Mouse (Mus musculus) kidney, embryonic 16.5 days (tissue): Measurements from ENCODE around the gene Limk1. TPM values are rescaled to one million over a fixed set of nuclear protein-coding genes. Genes with fewer than 3 reads are reported as not detected.

ENCODE experiments used
- ATAC-seq: fragments of 200-750 bp; cut with Nextera tagmentation; 2 replicates; pipeline ENCODE4 v1.8.0; 2017; ENCODE audit warnings: moderate TSS enrichment; ENCODE audit not compliant: low FRiP score, low TSS enrichment
- H3K27ac ChIP-seq: fragments of 300-500 bp; sonication (generic); 2 replicates; pipeline ENCODE4 v1.5.1; 2014; ENCODE audit warnings: low read length
- H3K27me3 ChIP-seq: fragments of 300-500 bp; sonication (generic); 2 replicates; pipeline ENCODE4 v1.6.1; 2014; ENCODE audit warnings: low read length, control low read depth, mixed read lengths; ENCODE audit not compliant: insufficient read depth
- H3K36me3 ChIP-seq: fragments of 300-500 bp; sonication (generic); 2 replicates; pipeline ENCODE4 v1.6.1; 2014; ENCODE audit warnings: low read length, control low read depth, mixed read lengths; ENCODE audit not compliant: insufficient read depth
- H3K4me1 ChIP-seq: fragments of 300-500 bp; sonication (generic); 2 replicates; pipeline ENCODE4 v1.6.1; 2014; ENCODE audit warnings: low read length, control low read depth, mixed read lengths; ENCODE audit not compliant: insufficient read depth
- H3K4me2 ChIP-seq: fragments of 300-500 bp; sonication (generic); replicated peaks from 2 replicates; pipeline ENCODE4 v1.6.1; 2014; ENCODE audit warnings: low read depth, low read length
- H3K4me3 ChIP-seq: fragments of 300-500 bp; sonication (generic); 2 replicates; pipeline ENCODE4 v1.5.1; 2014; ENCODE audit warnings: mild to moderate bottlenecking, low read length
- H3K9ac ChIP-seq: fragments of 300-500 bp; sonication (generic); replicated peaks from 2 replicates; pipeline ENCODE4 v1.6.1; 2014; ENCODE audit warnings: low read length
- H3K9me3 ChIP-seq: fragments of 300-500 bp; sonication (generic); 2 replicates; pipeline ENCODE4 v1.6.1; 2016; ENCODE audit warnings: low read length, control low read depth
- WGBS: fragments of 180-500 bp; shearing (Covaris S2); extraction: QIAGEN DNeasy Blood & Tissue Kit; methylation state at CpG from one replicate; pipeline ENCODE4 v1.1.7; 2014; 5-methylcytosine and 5-hydroxymethylcytosine counted together
- polyA plus RNA-seq: library from polyadenylated mRNA; unstranded; fragments of >200 nt; fragmentation: Nextera tagmentation; extraction: Ambion mirVana; gene quantifications from 2 replicates; pipeline ENCODE4 v1.2.1, GENCODE M21; 2015

Limk1 gene
- 4.9 and 5.2 TPM in 2 replicates for polyA plus RNA-seq

DNA sequence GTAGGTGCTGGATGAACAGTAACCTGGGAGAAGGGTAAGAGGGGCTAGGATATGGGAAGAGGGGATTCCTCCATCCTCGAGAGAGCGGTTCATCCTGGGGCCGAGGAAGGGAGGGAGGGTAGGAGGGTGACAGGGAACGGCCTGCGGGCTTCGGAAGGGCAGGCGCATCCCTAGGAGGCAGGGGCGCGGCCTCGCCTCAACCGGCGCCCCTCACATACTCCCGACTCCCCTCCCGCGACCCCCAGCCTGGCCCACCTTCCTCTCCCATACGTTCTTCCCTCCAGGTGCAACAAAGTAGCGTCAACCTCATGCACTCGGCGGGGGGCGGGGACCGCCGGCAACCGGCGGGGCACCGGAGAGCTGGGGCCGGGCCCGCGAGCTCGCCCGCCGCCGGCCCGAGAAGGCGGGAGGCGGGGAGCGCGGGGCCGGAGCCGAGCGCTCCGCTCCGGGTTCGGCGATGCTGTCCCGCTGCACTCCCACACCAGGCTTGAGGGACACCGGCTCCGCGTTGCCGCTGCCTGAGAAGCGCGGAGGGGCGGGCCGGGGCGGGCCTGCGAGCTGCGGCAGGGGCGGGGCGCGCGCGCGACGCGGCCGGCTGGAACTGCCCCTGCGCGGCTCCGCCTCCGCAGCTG is at the start of gene Limk1:
Limk1 (minus strand) TSS at position 513 of the 632 bp plus-strand sequence.
- Histone ChIP-seq H3K4me2 (peak within 1 kb of the TSS; percentile 96), H3K4me1 (peaks cover 13% of the 10 kb centered on the region), H3K4me3 (peak within 1 kb of the TSS; percentile 85), H3K9me3 (no peaks in the 10 kb centered on the region), H3K9ac (peak within 1 kb of the TSS; percentile 84), H3K36me3 (no peaks in the 10 kb centered on the region; the same call in 1 of the 2 replicates), H3K27me3 (no peaks in the 10 kb centered on the region; the same call in 1 of the 2 replicates), H3K27ac (peak within 1 kb of the TSS; percentile 57; the same call in 1 of the 2 replicates)
- under 1% methylated on average over 53 of the region's 69 CpGs for WGBS
- peak; percentile 20 for ATAC-seq

DNA sequence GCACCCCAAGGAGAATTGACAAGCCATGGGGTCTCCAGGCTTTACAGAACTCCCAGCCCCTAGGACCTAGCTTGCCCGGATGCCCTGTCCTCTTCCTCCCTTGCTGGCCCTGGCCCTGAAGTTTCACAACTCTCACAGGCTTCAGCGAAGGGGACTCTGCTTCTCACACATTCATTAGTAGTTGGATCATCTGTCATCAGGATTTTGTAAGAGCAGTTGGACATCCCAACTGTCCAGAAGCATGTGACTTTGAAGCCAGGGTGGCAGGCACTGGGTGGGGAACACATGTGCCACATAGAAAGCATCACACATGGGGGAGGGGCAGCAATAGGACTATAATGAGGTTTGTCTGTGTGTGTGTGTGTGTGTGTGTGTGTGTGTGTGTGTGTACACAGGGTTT is 46.5 kb upstream of the Limk1 start:
- Histone ChIP-seq H3K4me2 (no peak overlapping the region), H3K27ac (no peak overlapping the region), H3K4me3 (no peak overlapping the region), H3K9ac (no peak overlapping the region), H3K4me1 (no peaks in the 10 kb centered on the region), H3K9me3 (no peaks in the 10 kb centered on the region), H3K36me3 (no peaks in the 10 kb centered on the region), H3K27me3 (no peaks in the 10 kb centered on the region)
- ATAC-seq, result no peak; the same call in 1 of the 2 replicates
- WGBS, result 89% methylated on average over 2 of the region's 2 CpGs

DNA sequence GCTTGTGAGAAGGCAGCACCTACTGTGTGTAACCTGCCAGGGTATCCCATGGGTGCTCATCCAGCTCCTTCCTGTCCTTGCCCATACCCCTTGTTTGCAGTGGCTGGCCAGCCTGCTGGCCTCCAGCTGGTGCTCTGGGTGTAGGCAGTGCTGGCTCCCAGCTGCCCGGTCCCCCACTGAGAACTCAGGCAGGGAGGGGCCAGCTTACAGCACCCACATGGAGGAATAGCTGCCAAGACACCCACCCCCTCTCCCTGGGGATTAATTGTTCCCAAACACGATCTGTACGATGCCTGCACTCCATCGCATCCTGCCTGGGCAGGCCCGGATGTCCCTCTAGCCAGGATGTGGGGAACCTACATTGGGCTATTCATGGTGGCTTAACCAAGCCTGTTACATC is 45.7 kb upstream of the Limk1 start:
- 81% methylated on average over 5 of the region's 5 CpGs for WGBS
- no peak overlapping the region for H3K4me3 ChIP-seq
- H3K9ac ChIP-seq, result no peak overlapping the region
- H3K36me3 ChIP-seq, result no peaks in the 10 kb centered on the region
- H3K4me2 ChIP-seq, result no peak overlapping the region
- no peaks in the 10 kb centered on the region for H3K9me3 ChIP-seq
- no peak for ATAC-seq
- no peak overlapping the region for H3K27ac ChIP-seq
- no peaks in the 10 kb centered on the region for H3K4me1 ChIP-seq
- H3K27me3 ChIP-seq, result no peaks in the 10 kb centered on the region

DNA sequence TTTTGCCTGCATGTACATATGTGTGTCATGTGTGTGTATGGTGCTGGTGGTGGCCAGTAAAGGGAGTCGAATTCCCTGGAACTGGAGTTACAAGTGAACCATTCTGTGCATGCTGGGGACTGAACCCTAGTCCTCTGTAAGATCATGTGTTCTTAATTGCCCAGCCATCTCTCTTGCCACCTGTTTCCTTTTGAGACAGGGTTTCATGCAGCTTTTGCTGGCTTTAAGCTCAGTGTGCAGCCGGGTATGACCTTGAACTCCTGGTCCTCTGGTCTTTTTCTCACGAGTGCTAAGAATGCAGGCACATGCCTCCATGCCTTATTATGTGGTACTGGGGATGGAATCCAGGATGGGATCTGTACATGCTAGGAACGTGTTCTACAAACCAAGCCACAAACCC is 44.8 kb upstream of the Limk1 start:
- Histone ChIP-seq H3K4me1 (no peaks in the 10 kb centered on the region), H3K27ac (no peak overlapping the region), H3K4me3 (no peak overlapping the region), H3K36me3 (no peaks in the 10 kb centered on the region), H3K9me3 (no peaks in the 10 kb centered on the region), H3K4me2 (no peak overlapping the region), H3K27me3 (no peaks in the 10 kb centered on the region), H3K9ac (no peak overlapping the region)
- WGBS, result 61% methylated on average over 4 of the region's 4 CpGs
- no peak for ATAC-seq

DNA sequence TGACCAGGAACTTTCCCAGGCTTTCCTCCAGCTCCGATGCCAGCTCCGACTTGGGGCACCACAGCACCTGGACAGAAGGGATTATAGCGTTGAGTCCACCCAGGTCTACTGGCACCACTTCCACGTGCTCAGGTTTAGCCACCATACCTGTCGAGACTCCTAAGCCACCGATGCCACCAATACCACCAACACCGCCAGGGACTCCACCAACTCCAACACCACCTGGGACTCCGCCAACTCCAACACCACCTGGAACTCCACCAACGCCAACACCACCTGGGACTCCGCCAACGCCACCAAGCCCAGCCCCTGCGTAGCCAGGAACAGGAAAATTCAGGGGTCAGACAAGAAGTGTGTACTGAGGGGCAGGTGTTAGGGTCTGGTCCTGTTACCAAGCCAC is 40.7 kb upstream of the Limk1 start:
- no peak overlapping the region for H3K9ac ChIP-seq
- ATAC-seq, result no peak
- no peaks in the 10 kb centered on the region for H3K27me3 ChIP-seq
- H3K27ac ChIP-seq, result no peak overlapping the region
- H3K4me1 ChIP-seq, result no peaks in the 10 kb centered on the region
- no peaks in the 10 kb centered on the region for H3K9me3 ChIP-seq
- no peaks in the 10 kb centered on the region for H3K36me3 ChIP-seq
- no peak overlapping the region for H3K4me3 ChIP-seq
- 93% methylated on average over 12 of the region's 12 CpGs for WGBS
- H3K4me2 ChIP-seq, result no peak overlapping the region

DNA sequence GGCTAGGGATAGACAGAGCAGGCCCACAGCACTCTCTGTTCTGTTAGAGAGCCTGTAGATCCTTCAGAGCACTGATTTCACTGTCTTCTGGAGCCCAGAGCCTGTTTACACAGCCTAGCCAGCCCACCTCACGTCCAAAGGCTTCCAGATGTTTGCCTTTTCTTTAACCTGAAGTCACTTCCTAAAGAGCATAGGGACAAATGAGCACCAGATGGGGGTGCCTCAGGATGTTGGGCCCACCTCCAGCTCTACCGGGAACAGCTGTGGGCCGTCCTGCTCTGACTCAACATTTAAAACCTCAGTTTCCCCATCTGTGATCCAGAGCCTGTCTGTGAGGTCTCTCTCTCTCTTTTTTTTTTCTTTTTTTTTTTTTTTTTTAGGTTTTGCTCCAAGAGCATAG is 40.1 kb upstream of the Limk1 start:
- Histone ChIP-seq H3K36me3 (no peaks in the 10 kb centered on the region), H3K9me3 (no peaks in the 10 kb centered on the region), H3K4me2 (no peak overlapping the region), H3K27ac (no peak overlapping the region), H3K27me3 (no peaks in the 10 kb centered on the region), H3K4me3 (no peak overlapping the region), H3K9ac (no peak overlapping the region), H3K4me1 (no peaks in the 10 kb centered on the region)
- 69% methylated on average over 3 of the region's 3 CpGs for WGBS
- ATAC-seq, result no peak

DNA sequence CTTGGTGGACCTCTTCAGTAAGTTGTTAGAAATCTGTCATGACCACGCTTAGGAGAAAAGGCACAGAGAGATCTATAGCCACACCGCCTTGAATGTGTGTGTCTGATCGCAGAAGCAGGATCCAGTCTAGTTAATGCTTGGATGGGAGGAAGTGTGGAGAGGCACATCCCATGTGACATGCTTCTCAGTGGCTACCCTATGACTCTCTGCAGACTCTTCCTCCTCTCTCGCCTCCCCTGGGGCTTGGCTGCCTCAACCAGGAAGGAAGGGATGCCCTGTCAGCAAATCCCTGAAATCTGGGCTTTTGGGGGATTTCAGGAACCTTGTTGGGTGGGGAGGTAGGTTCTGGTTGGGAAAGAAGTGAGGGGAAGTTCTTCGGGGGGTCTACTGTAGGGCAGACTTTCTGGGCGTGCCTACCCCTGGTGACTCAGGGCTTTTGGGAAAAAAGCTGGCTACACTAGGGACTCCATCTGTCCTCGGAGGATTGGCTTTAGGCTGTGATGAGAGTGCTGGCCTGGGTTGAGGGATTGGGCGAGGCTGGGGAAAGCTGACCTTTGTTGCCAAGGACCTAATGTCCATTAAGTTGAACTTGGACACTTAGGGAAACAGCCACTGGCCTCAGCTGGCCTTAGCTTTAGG is 38.7 kb upstream of the Limk1 start:
- Histone ChIP-seq H3K4me2 (no peak overlapping the region), H3K36me3 (no peaks in the 10 kb centered on the region), H3K4me3 (no peak overlapping the region), H3K27ac (no peak overlapping the region), H3K27me3 (no peaks in the 10 kb centered on the region), H3K9ac (no peak overlapping the region), H3K9me3 (no peaks in the 10 kb centered on the region), H3K4me1 (no peaks in the 10 kb centered on the region)
- ATAC-seq, result no peak
- WGBS, result 79% methylated on average over 8 of the region's 8 CpGs

DNA sequence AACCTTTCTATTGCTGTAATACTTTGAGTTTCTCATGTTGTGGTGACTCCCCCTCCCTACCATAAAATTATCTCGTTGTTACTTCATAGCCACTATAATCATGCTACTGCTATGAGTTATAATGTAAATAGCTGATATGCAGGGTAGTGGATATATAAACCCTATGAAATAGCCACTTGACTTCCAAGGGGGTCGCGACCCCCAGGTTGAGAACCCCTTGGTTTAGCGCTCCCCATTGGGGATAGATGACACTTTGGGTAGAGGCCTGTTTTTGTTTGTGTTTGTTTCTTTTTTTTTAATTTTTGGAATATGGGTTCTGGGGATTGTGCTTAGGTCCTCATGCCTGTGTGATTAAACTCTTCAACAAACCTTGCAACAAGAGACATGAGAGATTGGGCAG is 36.9 kb upstream of the Limk1 start:
- H3K36me3 ChIP-seq, result no peaks in the 10 kb centered on the region
- H3K4me1 ChIP-seq, result no peaks in the 10 kb centered on the region
- no peak for ATAC-seq
- H3K4me2 ChIP-seq, result no peak overlapping the region
- WGBS, result 73% methylated on average over 4 of the region's 4 CpGs
- no peak overlapping the region for H3K9ac ChIP-seq
- no peaks in the 10 kb centered on the region for H3K27me3 ChIP-seq
- H3K9me3 ChIP-seq, result no peaks in the 10 kb centered on the region
- H3K27ac ChIP-seq, result no peak overlapping the region
- no peak overlapping the region for H3K4me3 ChIP-seq

DNA sequence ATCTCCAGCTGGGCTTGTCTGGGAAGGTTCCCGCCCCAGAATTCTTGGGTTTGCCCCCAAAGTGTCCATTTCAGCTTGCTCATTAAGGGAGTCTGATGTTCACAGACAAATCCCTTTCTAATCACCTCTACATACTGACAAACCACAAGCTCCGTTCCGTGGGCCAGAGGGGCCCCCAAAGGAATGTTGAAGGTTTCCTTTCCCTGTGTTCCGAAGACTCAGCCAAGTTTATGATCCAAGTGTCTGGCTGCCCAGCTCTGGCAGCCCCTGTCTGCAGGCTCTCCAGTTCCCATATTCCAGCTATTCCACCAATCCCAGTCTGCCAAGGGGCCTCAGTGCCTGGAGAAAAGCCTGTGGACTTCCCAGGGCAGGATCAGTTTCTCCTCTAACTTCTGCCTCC is 31.7 kb upstream of the Limk1 start:
- no peak overlapping the region for H3K4me3 ChIP-seq
- no peak overlapping the region for H3K4me2 ChIP-seq
- 54% methylated on average over 4 of the region's 4 CpGs for WGBS
- no peak overlapping the region for H3K27ac ChIP-seq
- ATAC-seq, result no peak
- H3K36me3 ChIP-seq, result no peaks in the 10 kb centered on the region
- H3K9me3 ChIP-seq, result no peaks in the 10 kb centered on the region
- no peaks in the 10 kb centered on the region for H3K4me1 ChIP-seq
- H3K27me3 ChIP-seq, result no peaks in the 10 kb centered on the region
- H3K9ac ChIP-seq, result no peak overlapping the region

DNA sequence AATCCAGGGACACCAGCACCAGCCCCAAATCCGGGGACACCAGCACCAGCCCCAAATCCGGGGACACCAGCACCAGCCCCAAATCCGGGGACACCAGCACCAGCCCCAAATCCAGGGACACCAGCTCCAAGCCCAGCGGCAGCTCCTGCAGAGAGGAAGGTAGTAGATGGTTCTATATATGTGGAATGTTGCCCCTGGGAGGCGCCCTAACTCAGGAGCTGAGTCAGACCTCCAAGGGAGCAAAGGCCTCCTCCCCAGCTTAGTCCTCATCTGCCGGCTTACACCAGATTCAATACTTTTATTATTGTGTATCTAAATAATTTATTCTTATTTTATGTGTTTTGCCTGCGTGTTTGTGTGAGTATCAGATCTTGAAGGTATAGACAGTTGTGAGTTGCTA is 22.7 kb upstream of the Limk1 start:
- WGBS, result 66% methylated on average over 7 of the region's 7 CpGs
- no peaks in the 10 kb centered on the region for H3K27me3 ChIP-seq
- no peak overlapping the region for H3K9ac ChIP-seq
- H3K4me2 ChIP-seq, result no peak overlapping the region
- no peak for ATAC-seq
- peaks cover 3% of the 10 kb centered on the region; the same call in 1 of the 2 replicates for H3K4me1 ChIP-seq
- H3K4me3 ChIP-seq, result no peak overlapping the region
- H3K9me3 ChIP-seq, result no peaks in the 10 kb centered on the region
- no peaks in the 10 kb centered on the region for H3K36me3 ChIP-seq
- no peak overlapping the region for H3K27ac ChIP-seq
